Mouse (Mus musculus): ENCODE measurements around the gene Tmem177. TPM values are rescaled to one million over a fixed set of nuclear protein-coding genes. Genes with fewer than 3 reads are reported as not detected.

Gene Tmem177
- total RNA-seq (2015; ENCODE audit: low replicate concordance) (1.5 and 1.9 TPM in 2 replicates), total RNA-seq (2017; ENCODE audit: low replicate concordance) (1.7 and 2.9 TPM in 2 replicates)

DNA sequence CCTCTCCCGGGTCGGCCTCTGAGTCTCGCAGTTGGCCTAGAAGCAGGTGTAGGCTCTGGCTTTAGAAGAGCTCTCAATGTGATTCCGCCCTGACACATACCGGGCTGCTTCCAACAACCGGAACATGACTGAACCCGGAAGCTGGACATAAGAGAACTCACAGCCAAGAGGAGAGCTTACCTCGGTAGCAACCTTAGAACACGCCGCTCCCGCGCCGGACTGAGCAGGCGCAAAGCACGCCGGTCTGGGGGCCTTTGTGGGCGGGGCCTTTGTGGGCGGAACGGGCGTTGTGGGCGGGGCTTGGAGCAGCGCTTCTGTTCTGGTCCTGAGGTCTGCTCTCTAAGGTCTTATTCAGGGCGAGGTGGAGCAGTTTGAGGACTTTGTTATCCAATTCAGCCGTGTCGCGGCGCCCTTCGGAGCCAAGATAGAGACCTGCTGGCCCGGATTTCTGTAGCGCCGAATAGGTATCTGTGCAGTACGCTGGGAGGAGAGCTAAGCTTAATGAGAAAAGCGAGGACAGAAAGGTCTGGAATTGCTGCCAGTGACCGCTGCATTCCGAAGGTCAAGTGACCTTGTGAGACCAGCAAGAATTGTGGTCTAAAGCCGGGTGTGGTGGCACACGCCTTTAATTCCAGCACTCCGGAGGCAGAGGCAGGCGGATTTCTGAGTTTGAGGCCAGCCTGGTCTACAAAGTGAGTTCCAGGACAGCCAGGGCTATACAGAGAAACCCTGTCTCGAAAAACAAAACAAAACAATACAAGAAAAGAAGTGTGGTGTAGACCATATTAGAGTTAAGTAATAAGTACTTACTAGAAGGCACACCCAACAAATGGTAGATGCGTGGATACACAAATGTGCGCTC is at the start of gene Tmem177:
TSS of gene Tmem177 (minus strand) at position 256 of the 862 bp plus-strand sequence.
- ATAC-seq (replicated peaks; ENCODE audit: low FRiP score, poor library complexity, severe bottlenecking) = peak; percentile 98

DNA sequence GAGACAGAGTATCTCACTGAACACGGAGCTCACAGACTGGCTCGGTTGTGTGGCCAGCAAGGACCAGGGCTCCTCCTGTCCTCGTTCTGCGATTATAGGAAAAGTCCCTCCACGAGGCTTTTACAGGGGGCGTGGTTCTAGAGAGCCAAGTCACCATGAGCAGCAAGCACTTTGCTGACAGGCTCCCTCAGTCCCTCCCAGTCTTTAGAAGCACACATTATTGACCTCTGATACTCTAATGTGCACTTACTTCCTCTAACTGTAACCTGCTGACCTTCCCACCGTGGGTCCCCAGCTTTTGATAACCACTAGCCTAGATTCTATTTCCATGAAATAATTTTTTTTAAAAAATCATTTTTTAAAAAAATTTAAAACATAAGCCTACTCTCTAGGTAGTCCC is 46.9 kb upstream of the Tmem177 start:
- no peak for ATAC-seq (replicated peaks; ENCODE audit: low FRiP score, poor library complexity, severe bottlenecking)

DNA sequence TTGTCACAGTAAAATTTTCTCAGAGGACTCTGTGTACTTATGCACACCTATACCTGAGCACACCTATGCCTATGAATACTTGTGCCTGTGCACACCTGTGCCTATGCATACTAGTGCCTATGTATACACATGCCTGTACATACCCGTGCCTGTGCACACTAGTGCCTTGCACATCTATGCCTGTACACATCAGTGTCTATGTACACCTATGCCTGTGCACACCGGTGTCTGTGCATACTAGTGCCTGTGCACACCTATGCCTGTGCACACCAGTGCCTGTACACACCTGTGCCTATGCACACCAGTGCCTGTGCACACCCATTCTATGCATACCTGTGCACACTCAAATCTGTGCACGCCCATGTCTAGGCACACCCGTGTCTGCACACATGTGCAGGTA is 46.5 kb upstream of the Tmem177 start:
- ATAC-seq (replicated peaks; ENCODE audit: low FRiP score, poor library complexity, severe bottlenecking) = no peak

DNA sequence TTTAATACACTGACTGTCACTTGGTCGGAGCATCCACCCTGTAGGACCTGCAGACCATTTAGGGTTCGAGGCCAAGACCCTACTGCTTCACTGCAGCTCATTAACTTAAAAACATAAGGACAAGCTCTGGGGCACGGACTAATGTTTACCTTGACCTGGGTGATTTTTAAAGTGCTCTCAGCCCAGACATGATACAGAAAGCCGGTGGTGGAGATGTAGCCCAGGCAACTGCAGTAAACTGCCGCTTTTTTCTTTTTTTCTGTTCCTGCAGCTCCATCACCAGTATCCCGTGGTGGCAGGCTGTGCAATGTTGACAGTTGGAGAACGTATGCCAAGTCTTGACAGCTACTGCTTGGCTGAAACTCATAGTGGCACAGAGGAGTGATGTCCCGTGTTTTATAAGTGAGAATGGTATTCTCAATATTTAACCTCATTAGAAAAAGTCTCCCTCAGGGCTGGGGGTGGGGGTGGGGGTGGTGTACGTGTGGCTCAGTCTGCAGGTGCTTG is 44.8 kb upstream of the Tmem177 start:
- no peak for ATAC-seq (replicated peaks; ENCODE audit: low FRiP score, poor library complexity, severe bottlenecking)

DNA sequence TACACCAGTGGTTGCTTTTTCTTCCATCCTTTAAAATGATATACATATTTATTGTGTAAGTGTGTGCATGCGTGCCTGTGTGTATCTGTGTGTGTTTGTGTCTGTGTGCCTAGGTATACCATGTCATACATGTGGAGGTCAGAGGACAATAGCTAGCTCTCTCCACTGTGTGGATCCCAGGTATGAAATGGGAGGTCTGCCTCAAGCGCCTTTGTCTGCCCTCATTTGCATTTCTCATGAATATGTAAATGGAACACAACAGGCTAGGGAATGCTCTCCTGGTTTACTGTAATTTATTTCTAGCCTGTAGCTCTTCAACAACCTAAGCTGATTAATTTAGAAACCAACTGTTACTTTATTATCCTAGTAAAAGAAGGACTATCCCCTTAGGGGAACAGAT is 41.7 kb upstream of the Tmem177 start:
- ATAC-seq (replicated peaks; ENCODE audit: low FRiP score, poor library complexity, severe bottlenecking) = no peak

DNA sequence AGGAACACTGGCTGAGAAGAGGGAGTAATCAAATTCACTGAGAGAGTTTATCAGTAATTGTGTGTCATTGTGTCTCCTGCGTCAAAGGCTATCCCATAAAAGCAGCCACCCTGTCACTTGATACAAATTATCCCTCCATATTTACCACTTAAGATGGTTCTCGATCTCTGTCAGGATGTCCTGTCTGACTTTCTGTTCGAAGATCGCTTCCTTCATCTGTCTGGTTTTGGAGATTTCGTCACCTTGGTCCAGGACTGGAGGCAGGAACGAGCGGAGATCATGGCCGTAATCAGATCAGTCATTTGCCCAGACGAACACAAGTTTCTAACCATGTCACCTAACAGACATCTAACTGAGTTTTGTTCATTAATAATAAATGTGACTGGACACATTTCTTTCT is 40.4 kb upstream of the Tmem177 start:
- no peak for ATAC-seq (replicated peaks; ENCODE audit: low FRiP score, poor library complexity, severe bottlenecking)

DNA sequence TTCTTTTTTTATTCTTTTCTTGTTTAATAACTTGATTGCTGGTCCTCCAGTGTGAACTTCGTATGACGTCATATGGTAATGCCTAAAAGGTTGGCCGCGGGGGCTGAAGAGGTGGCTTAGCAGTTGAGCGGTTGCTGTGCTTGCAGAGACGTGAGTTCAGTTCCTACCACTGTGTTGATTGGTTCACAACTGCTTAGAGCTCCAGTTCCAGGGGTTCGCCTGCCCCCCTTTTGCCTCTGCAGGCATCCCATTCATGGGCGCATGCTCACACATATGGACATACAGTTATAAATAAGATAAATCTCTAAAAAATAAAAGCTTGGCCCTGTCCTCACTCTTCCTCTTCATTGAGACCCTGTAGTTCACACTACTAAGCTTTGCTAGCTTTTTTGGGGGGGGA is 37.1 kb upstream of the Tmem177 start:
- no peak for ATAC-seq (replicated peaks; ENCODE audit: low FRiP score, poor library complexity, severe bottlenecking)

DNA sequence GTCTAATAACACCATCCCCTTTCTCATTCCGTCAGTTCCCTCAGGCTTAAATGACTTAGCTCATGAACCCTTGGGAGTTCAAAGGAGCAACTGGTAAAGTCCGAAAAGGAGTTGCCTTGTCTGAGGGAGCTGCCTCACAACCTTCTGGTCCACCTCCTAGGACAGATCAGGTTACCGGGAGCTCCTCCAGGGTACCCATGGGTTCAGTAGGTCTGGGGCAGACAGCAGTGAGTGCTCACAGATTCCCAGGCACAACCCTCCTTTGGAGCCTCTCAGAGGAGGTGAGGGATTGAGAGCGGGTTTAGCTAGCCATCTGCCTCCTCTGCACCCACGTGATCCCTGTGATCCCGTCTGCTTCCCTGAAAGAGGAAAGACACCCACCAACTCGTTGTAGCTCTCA is 23.9 kb upstream of the Tmem177 start:
- ATAC-seq (replicated peaks; ENCODE audit: low FRiP score, poor library complexity, severe bottlenecking) = no peak

DNA sequence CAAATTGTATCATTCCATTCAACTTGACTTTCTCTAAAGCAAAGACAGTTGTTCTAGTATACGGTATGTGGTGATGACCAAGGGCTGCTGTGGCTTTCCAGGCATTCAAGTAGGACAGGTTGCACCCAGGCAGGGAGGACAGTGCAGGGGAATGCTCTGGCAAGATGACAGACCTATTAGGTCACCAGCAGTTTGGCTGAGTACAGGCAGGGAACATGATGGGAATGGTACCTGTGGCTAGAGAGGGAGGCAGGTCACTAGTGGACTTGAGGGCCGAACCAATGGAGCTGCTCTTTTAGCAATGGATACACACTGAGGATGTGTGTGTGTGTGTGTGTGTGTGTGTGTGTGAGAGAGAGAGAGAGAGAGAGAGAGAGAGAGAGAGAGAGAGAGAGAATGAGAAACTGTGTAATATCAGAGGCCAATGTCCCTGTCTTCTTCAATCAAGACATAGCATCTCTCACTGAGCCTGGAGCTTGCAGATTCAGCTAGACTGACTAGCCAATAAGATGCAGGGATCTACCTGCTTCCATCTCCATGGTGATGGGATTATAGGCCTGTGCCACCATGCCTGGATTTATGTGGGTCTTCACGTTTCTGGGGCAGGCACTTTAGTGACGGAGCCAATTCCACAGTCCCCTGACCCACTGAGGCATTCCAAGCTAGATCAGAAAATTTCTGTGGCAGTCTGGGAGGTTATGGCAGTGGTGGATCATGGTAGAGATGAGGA is 18.6 kb upstream of the Tmem177 start:
- ATAC-seq (replicated peaks; ENCODE audit: low FRiP score, poor library complexity, severe bottlenecking) = no peak

DNA sequence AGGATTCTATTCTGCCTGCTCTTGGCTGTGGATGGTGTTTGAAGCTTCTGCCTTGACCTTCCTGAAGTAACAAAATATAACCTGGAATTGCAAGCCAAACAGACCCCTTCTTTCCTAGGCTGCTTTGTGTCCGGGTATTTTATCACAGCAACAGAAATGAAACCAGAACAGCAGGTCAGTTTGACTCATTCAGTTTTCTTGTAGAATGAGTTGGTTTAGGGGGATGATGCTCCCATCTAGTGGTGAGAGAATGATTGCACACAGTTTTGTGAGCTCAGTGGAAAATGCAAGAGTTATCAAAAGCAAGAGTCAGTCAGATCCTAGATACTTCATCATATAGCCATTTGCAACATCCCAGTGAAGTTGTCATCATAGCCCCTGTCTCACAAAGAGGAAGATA is 16.7 kb upstream of the Tmem177 start:
- ATAC-seq (replicated peaks; ENCODE audit: low FRiP score, poor library complexity, severe bottlenecking) = no peak

DNA sequence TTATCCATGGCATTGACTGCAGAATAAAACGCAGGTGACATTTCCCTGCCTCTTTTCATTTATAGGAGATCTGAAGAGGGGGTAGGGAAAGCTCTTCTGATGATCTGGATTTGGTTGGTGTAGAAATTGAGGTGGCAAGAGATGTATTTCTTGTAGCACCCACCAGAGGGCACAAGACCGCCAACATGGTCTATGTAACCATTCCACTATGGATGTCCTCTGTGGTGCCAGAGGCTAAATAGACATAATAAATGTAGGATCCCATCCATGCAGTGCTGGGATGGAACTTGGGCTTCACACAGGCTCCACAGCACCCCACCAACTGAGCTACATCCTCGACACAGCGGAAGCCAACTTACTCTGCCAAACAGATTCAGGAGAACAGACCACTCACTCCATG is 6.3 kb upstream of the Tmem177 start:
- peak; percentile 77; the same call in 1 of the 2 replicates for ATAC-seq (replicated peaks; ENCODE audit: low FRiP score, poor library complexity, severe bottlenecking)

DNA sequence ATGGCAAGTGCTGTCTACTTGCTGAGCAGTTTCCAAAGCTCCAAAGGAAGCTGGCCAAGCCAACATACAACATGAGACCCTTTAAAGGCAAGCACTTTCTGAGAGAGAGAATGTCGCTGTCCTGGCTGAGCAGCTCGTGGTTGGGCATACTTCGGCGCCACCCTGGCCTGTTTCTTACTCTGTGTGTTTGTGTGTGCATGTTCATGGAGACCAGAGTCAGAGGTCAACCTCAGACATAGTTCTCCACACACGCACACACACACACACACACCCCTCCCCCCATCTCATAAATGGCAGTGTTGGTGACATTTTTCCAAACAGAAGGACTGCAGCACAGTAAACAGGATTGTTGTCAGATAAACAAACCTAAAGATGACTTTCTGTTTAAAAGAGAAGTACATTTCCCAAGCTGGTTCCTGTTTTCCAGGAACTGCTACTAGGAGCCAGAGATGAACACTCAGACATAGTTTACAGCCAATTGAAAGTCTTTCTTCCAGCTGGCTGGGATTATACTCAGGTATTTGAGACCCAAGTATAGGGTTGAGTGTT is 3.9 kb upstream of the Tmem177 start:
- ATAC-seq (replicated peaks; ENCODE audit: low FRiP score, poor library complexity, severe bottlenecking) = no peak

DNA sequence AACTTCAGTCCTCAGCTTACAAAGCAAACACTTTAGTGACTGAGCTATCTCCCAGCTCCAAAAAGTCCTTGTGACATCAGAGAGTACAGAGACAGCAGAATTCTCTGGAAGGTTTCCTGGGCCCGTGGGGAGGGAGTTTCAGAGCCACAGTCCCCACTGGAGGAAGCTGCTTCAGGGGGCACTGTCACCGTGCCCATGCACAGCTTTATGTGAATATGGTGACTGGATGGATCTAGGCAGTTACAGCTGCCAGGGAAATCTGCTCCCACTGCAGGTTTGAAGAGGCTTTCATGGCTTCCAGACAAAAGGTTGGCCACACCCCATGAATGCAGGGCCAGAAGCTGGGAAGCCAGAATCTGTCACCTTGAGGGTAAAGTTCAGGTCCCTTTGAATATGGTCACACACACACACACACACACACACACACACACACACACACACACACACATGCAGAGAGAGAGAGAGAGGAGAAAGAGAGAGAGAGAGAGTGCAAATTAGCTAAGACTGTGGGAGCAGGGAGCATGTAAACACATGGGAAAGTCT is 5.7 kb downstream of the Tmem177 start:
- no peak for ATAC-seq (replicated peaks; ENCODE audit: low FRiP score, poor library complexity, severe bottlenecking)

DNA sequence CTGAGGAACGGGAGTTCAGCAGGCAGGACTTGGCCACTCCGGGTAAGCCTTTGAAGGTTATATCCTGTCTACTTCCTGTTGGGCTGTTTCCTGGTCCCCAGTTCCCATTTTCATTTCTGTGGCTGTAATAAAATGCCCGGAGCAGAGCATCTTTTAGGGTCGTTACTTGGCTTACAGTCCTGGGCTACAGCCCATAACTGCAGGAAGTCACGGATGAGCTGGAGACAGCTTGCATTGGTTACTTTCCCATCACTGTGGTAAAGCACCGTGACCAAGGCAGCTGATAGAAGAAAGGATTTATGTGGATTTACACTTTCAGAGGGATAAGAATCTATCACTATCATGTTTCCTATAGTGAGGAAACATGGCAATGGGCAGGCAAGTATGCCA is 9.8 kb downstream of the Tmem177 start:
- no peak for ATAC-seq (replicated peaks; ENCODE audit: low FRiP score, poor library complexity, severe bottlenecking)

DNA sequence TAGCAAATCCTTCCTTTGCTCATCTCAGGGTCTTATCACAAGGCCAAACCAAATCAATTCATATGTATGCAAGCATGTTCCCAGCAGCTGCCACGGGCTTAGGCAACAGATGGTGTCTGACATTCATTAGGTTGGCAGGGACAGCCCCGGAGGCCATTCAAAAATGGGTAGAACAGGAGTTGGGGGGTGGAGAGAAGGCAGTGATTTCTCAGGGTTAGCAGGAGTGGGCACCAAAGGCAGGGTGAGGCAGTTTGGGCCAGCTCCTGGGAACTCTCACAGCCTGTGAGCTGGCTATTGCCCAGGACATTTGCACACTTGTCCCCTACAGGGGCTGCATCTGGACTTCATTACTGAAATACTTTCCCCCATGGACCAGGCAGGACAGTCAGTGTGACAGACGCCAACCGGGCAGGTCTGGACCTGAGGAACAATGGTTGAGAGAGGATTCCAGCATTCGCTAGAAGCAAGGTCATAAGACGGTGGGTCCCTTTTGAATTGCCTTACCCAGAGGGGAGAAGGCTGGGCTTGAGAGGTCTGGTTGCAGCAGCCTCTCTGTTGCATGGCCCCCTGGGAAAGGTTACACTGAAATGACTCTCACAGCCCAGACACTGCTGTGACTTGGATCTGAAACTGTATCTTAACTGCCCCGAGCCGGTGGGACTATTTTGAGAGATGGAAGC is 10.3 kb downstream of the Tmem177 start:
- no peak for ATAC-seq (replicated peaks; ENCODE audit: low FRiP score, poor library complexity, severe bottlenecking)

DNA sequence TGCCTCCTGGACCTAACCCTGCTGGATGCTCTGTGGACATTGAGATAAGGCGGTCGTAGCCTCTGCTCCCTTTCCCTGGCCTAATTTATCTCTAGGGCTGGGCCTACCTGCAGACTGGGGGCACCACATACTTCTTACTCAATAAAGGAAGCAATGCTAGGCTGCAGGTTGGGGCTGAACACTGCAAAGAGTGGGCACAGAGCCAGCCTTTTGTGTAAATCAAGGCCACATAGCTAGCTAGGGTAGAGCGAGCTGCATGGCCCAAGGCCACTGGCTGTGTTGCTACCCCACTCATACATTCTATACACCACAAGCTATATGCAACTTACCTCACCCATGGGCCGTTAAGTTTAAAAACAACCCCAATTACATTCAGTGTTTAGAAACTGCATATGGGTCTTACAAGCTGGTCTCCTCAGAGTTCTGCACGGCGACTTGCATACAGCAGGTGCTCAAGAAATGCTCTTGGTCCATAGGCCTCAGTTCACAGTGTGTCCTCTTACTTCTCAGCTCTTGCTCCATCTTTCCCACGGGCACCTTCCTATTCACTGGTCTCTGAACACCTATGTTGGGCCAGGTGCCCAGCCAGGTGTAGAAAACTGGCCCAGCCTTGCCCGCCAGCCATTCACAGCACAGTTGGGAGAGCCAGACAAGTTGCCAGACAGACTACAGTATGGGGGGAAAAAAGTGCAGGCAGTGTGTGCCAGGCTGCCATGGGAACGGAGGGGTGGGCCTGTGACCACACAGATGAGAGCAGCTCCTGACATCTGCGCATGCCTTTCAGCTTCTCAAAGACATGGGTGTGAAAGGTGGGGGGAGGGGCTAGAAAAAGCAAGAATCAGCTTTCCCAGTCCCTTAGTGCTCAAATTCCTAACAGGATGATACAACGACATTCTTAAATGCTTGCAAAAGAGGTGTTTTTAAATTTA is 13.5 kb downstream of the Tmem177 start:
- no peak for ATAC-seq (replicated peaks; ENCODE audit: low FRiP score, poor library complexity, severe bottlenecking)

DNA sequence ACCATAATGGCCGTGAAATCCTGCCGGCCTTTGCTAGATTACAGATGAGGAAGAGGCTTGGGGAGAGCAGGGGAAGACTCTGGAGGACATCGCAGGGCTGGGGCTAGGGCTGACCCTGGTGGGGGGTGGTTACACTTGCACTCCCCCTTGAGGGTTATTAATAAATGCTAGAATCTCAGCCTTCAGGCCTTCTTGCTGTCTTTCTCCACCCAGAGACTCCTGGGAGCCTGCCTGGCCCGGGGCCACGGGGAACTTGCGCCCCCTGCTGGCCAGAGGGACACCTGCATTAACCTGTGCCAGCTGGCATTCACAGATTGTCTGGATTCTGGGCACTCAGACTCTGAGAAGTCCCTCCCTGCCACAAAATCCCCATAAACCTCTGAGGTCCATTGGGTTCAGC is 18.1 kb downstream of the Tmem177 start:
- ATAC-seq (replicated peaks; ENCODE audit: low FRiP score, poor library complexity, severe bottlenecking) = peak; percentile 78

DNA sequence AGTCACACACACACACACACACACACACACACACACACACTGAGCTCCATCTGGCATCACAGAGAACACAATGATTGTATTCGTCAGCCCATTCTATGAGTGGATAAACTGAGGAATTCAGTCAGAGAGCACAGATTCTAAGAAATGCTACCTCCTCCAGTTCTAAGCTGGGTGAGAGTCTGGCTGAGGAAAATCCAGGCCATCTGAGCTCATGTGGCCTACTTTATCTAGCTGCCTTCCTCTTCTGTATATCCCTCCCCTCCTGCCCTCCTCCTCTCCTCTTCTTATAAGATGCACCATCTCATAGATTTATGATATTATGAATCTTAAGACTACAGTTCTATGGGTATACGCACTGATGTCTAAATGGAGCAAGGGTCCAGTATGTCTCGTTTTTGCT is 19.4 kb downstream of the Tmem177 start:
- no peak for ATAC-seq (replicated peaks; ENCODE audit: low FRiP score, poor library complexity, severe bottlenecking)

DNA sequence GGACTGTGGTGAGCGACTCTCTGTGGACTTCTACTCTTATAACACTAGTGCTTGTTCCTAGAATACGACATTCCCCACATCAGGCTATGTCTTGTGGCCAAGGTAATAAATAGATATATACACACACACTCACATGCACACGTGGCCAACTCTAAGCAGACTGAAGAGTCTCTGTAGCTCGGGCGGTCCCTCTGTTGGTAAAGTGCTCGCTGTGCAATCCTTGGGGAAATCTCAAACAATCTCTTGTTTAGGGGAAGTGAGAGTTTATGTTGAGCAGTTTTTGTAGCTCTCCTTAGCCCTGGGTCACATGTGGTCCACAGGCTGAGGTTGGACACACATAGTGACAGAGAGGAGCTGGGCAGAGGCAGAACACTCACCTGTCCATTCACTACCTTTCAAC is 20.1 kb downstream of the Tmem177 start:
- no peak for ATAC-seq (replicated peaks; ENCODE audit: low FRiP score, poor library complexity, severe bottlenecking)

Measured in erythroblast, adult 5-6 weeks (primary cell).